12 mouse cellular contexts compared by ENCODE assay signal in the genomic region with DNA sequence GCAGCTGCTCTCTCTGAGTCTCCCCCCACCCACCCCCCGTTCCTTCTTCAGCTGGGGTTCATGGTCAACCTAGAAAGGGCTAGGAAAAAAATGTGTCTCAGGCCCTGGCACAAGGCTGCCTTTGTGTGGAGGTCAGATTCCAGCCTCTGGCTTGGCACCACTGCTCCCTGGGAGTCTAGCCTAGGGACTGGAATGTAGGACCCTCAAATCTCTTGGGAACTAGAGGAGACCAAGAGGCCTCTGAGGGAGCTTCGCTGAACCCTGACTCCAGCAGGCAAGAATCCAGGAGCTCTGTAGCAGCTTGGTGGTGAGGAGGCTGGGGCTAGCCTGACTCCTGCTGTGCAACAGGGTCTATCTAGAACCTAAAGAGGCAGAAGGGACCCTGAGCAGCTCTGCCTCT.
"Had no signal": no experiment of that assay in that cellular context is flagged by ENCODE, and none has a peak within 500 bp of the region (broad histone marks: within the 10 kb centered on the region; RNA-seq: fewer than 3 reads in every experiment).

No protein-coding gene starts in this region.

- H3K4me3 ChIP-seq: kidney, embryonic 15.5 days; limb, embryonic 13.5 days; midbrain, embryonic 13.5 days; neural tube, embryonic 15.5 days had no signal

- H3K36me3 ChIP-seq: kidney, embryonic 15.5 days; limb, embryonic 13.5 days; midbrain, embryonic 13.5 days; neural tube, embryonic 15.5 days had no signal

- DNase-seq: kidney, postnatal 14 days; left cerebral cortex, postnatal 4 days; lung, adult 2 months; lung, postnatal 36 days; retina, postnatal 1 day; thymus, postnatal 36 days had no signal

- H3K27ac ChIP-seq: kidney, embryonic 15.5 days; limb, embryonic 13.5 days; liver, embryonic 14.5 days; midbrain, embryonic 13.5 days; neural tube, embryonic 15.5 days; stomach, postnatal 0 days had no signal

- H3K27me3 ChIP-seq: limb, embryonic 13.5 days; midbrain, embryonic 13.5 days; neural tube, embryonic 15.5 days had no signal

- H3K4me1 ChIP-seq: kidney, embryonic 15.5 days; limb, embryonic 13.5 days; midbrain, embryonic 13.5 days; neural tube, embryonic 15.5 days had no signal
